Mouse (Mus musculus) ZHBTc4 (cell line): Measurements from ENCODE around the gene Cd5l.
"Not testable (repeated sequence)": the region's sequence is repeated elsewhere in the genome, so short reads cannot be mapped to it uniquely, and the experiment has no call there.

Experiments used
- DNase-seq: peaks from one replicate; pipeline ENCODE4 v3.0.0-alpha.2; 2011; ENCODE audit warnings: low read depth, low spot score

Cd5l gene

DNA sequence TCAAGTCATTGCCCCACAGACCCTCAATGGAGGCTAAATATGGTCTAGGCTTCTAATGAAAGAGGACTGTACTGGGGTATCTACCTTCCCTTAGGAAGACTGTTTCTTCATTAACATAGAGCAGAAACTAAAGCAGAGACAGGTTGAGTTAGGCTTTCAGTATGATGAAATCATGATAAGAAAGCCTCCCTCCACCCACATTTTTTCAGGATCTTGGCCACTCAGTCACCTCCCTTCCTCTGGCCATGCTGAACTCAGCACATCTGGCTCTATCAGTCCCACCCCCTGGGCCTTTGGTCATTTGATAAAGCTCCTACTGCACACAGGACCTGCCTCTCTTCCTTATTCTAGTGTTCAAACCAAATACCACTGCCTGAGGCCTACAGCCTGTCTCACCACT is at the start of gene Cd5l:
Gene Cd5l (plus strand): TSS at position 301 of the 400 bp plus-strand sequence.
- no peak for DNase-seq

- no peak for DNase-seq
Measured at GRCm38 (mm10) chr3:87309922-87310321, 47.8 kb upstream of the Cd5l start.

DNA sequence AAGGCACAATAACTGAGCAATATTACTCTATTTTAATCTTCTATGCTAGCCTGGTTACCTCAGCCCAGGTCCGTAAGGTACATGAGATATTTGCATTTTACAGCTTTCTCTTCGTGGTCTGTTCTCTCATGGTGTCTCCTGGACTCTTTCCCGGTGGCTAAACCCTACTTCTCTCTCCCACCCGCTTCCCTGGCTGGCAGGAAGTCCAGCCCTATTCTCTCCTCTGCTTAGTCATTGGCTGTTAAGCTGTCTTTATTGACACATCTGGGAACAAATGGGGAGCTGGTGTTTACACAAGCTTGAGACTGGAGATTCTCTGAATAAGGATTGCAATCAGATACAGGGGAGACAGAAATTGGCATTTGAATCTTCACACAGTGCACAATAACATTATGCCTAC is 35.1 kb upstream of the Cd5l start:
- peak; percentile 89 for DNase-seq

- DNase-seq: peak; percentile 53
Measured at GRCm38 (mm10) chr3:87323778-87324177, 33.9 kb upstream of the Cd5l start.

DNA sequence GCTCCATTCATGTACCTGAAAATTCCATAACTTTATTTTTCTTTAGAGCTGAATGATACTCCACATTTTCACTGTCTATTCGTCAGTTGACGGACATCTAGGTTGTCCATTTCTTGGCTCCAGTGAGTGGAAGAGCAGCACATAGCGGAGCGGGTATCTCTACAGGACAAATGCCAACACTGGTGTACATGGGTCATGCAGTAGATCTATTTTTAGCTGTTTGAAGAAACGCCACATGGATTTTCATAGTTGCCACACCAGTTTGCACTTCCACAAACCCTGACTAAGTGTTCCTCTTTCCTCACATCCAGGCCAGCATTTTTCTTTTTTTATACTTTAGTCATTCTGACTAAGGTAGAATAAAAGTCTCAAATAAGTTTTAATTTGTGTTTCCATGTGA is 19.8 kb upstream of the Cd5l start:
- no peak for DNase-seq

GRCm38 (mm10) chr3:87350992-87351391 is 6.7 kb upstream of the Cd5l start:
- DNase-seq: not testable (repeated sequence)

GRCm38 (mm10) chr3:87359215-87359614 is 1.5 kb downstream of the Cd5l start:
- DNase-seq: no peak

DNA sequence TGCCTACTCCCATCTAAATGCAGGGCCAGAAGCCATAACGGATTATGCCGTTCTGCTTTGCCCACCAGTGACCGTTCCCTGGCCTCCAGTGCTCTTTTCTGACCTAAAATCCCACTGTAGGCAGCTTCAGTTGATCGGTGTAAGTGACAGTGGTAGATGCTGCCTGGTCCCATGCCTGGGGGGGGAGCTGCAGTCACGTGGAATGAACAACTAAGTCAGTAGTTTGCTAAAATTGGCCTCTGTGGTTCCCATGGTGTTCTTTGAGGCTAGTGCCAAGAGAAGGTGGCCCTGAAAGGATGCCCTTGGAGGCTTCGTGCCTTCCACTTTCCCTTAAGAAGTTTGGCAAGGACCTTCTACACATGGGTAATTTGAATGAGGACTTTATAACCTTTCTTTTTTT is 2.8 kb downstream of the Cd5l start:
- DNase-seq: no peak

DNA sequence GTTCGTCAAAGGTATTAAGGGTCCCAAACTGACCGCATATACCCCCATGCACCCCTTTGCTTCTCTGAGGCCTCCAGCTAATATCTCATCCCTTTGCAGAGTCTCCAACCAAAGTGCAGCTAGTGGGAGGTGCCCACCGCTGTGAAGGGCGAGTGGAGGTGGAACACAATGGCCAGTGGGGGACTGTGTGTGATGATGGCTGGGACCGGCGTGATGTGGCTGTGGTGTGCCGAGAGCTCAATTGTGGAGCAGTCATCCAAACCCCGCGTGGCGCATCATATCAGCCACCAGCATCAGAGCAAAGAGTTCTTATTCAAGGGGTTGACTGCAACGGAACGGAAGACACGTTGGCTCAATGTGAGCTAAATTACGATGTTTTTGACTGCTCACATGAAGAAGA is 8.0 kb downstream of the Cd5l start:
- no peak for DNase-seq

DNA sequence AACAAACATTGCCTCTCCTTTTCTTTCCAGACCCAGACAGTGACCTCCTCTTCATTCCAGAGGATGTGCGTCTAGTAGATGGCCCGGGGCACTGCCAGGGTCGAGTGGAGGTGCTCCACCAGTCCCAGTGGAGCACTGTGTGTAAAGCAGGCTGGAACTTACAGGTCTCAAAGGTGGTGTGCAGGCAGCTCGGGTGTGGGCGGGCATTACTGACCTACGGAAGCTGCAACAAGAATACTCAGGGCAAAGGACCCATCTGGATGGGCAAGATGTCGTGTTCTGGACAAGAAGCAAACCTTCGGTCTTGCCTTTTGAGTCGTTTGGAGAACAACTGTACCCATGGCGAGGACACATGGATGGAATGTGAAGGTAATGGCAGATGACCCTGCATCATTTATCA is 9.8 kb downstream of the Cd5l start:
- DNase-seq: no peak

DNA sequence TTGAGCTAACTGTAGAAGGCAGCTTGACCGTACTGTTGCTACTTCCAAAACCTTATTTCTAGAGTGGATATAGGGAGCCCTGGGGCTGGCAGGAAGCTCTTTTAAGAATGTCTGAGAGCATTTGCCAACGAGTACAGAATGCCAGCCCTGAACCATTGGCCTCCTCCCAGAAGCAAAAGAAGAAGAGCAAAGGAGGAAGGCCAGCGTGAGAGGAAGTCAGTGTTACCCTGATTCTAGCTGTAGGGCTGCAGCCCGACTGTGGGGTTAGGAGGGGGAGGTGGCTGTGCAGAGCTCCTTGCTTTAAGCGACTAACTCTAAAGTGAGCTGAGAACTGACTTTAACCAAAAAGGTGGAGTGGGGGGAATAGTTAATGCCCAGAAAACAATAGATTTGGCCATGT is 11.5 kb downstream of the Cd5l start:
- DNase-seq: no peak

- DNase-seq: peak; percentile 24
Measured at GRCm38 (mm10) chr3:87376195-87377165, 18.8 kb downstream of the Cd5l start, which contains the start of gene Fcrl1. TSS of gene Fcrl1 (plus strand) at chr3:87376387.

DNA sequence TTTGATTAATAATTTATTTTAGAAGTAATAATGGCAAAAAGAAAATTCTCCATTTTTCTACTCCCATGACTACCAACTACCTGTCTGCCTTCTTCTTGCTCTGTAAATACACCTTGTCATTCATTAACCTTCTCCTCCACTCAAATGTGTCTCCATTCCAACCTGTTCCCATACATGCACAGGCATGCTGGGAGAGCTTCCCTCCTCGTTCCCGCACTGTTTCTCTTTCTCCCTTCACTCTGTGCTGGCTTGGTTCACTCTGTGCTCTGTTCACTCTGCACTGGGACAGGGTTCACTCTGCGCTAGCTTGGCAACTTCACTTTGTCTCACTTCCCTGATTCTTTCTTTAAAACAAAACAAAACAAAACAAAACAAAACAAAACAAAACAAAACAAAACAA is 19.5 kb downstream of the Cd5l start:
- no peak for DNase-seq

DNA sequence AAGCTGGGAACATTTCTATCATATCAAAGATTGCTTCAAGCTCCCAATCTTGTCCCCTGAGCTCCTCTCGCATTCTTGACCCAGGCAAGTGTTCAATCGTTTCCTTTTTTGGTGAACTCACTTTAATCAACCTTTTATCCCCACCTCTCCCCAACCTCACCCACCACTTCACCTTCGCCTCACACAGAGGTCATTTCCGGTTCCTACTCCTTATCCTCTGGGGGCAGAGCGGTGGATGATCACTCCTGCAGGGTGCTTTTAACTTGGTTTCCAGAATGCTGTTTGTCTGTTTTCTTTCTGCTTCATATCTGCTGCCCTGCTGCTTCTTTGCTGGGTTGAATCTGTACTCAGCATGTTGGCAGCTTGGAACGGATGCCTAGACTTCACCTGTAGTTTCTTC is 20.0 kb downstream of the Cd5l start:
- peak; percentile 34 for DNase-seq

- not testable (repeated sequence) for DNase-seq
Measured at GRCm38 (mm10) chr3:87379641-87380315, 22.1 kb downstream of the Cd5l start.

- DNase-seq: no peak
Measured at GRCm38 (mm10) chr3:87381806-87382712, 24.4 kb downstream of the Cd5l start.

GRCm38 (mm10) chr3:87383308-87383707 is 25.6 kb downstream of the Cd5l start:
- DNase-seq: no peak

DNA sequence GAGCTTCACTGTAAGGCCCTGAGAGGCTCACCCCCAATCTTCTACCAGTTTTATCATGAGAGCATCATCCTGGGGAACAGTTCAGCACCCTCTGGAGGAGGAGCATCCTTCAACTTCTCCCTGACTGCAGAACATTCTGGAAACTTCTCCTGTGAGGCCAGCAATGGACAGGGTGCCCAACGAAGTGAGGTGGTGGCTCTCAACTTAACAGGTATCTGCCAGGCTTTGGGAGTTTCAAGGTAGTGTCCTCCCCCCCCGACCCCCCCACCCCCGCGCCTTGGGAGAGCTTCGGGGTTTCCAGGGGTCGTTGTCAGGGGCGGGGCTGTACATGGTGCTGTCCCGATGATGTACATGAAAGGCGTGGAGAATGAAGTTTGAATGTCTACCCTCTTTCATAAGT is 27.4 kb downstream of the Cd5l start:
- DNase-seq: no peak

- DNase-seq: no peak
Measured at GRCm38 (mm10) chr3:87390935-87391334, 33.3 kb downstream of the Cd5l start.

DNA sequence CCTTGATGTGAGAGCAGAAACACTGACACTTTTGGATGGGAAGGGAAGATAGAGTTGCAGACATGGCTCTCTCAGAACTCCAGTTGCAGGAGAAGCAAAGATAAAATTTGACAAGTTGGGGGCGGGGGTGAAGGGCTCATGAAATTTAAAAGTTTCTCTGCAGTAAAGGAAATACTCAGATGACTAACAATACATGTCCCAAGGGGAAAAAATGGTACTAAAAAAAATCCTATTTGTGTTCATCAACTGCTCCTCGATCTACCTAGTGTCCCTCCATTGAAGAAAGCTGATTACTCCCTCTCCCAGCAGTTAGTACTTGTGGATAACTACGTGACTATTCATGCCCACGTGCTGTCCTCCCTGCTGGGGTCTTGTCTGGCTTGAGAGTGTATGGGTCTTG is 41.1 kb downstream of the Cd5l start:
- DNase-seq: no peak

- no peak for DNase-seq
Measured at GRCm38 (mm10) chr3:87399906-87400305, 42.2 kb downstream of the Cd5l start.

DNA sequence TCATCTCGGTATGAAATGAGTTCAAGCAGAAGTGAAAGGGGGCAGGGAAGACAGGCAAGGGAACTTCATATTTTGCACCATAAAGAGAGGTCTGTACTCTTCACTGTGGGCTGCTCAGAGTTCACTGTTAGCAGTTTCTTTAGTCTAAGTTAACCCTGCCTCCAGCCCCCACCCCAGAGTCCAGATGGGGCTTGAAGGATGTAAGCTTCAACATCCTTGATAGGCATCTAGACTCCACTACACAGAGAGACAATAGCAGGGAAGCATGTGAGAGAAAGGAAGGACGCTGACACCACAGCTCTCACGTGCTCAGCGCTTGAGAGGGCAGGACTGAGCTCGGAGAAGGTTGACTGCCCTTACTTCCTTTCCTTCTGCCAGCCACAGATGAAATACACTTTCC is 43.6 kb downstream of the Cd5l start:
- no peak for DNase-seq
